In genomic region chr3:53655343-53655742, GRCm38 (mm10) we compare ENCODE assay signal across 10 mouse cellular contexts. TPM values are rescaled to one million over a fixed set of nuclear protein-coding genes. Genes with fewer than 3 reads are reported as not detected.
DNase-seq lines count a peak whose midpoint lies in the region; ATAC-seq and TF ChIP-seq lines count a peak whose summit lies in the region.
"Had no signal": no experiment of that assay in that cellular context is flagged by ENCODE, and none has a peak within 500 bp of the region (broad histone marks: within the 10 kb centered on the region; RNA-seq: fewer than 3 reads in every experiment).

No protein-coding gene starts in this region.

- no peak for TF ChIP-seq POLR2A in heart, adult 2 months (IDR thresholded peaks at IDR 0.05; ENCODE audit: insufficient read depth, low read depth, low read length)

- no peak overlapping the region for H3K9ac ChIP-seq in heart, adult 2 months (ENCODE audit: low read depth, low read length)
- no peak overlapping the region for H3K9ac ChIP-seq in lung, embryonic 15.5 days
- no peak overlapping the region for H3K9ac ChIP-seq in forebrain, embryonic 15.5 days (replicated peaks)
- no peak overlapping the region for H3K9ac ChIP-seq in neural tube, embryonic 13.5 days
- no peak overlapping the region for H3K9ac ChIP-seq in liver, embryonic 11.5 days (ENCODE audit: low read depth, low read length)

- intact Hi-C loops in heart, adult 2 months (cut with DNase I): loop anchor here (5.0 kb wide), 1 partner anchor 128 kb away; no protein-coding TSS in a partner anchor

- TF ChIP-seq EP300 in heart, adult 2 months (IDR thresholded peaks at IDR 0.05; ENCODE audit: insufficient read depth, low read depth, low read length): no peak

- H3K4me3 ChIP-seq in heart, embryonic 10.5 days: peak overlapping the region; percentile 71
- no peak overlapping the region for H3K4me3 ChIP-seq in heart, adult 2 months
- peak overlapping the region; percentile 54; the same call in 1 of the 2 replicates for H3K4me3 ChIP-seq in lung, embryonic 15.5 days
- peak overlapping the region; percentile 46 for H3K4me3 ChIP-seq in forebrain, embryonic 15.5 days
- no peak overlapping the region for H3K4me3 ChIP-seq in neural tube, embryonic 13.5 days
- H3K4me3 ChIP-seq in liver, embryonic 11.5 days (ENCODE audit: low read depth, low read length): no peak overlapping the region

- no peak overlapping the region for H3K27ac ChIP-seq in heart, embryonic 10.5 days
- H3K27ac ChIP-seq in heart, adult 2 months: no peak overlapping the region
- no peak overlapping the region for H3K27ac ChIP-seq in lung, embryonic 15.5 days
- no peak overlapping the region for H3K27ac ChIP-seq in forebrain, embryonic 15.5 days (replicated peaks)
- H3K27ac ChIP-seq in neural tube, embryonic 13.5 days (replicated peaks): no peak overlapping the region
- no peak overlapping the region for H3K27ac ChIP-seq in liver, embryonic 11.5 days (ENCODE audit: low read depth, low read length)

- no peak for ATAC-seq in lung, embryonic 15.5 days (ENCODE audit: borderline replicate concordance, extremely low read depth, low FRiP score, low TSS enrichment)
- no peak for ATAC-seq in forebrain, embryonic 15.5 days (replicated peaks)
- ATAC-seq in neural tube, embryonic 13.5 days (ENCODE audit: low read depth): no peak
- ATAC-seq in liver, embryonic 11.5 days (replicated peaks; ENCODE audit: low FRiP score): no peak

- TF ChIP-seq CTCF in heart, adult 2 months (IDR thresholded peaks at IDR 0.05): no peak

- peak overlapping the region; percentile 90 for H3K4me2 ChIP-seq in lung, embryonic 15.5 days
- H3K4me2 ChIP-seq in forebrain, embryonic 15.5 days (replicated peaks): peak overlapping the region; percentile 99
- H3K4me2 ChIP-seq in neural tube, embryonic 13.5 days: peak overlapping the region; percentile 99
- no peak overlapping the region for H3K4me2 ChIP-seq in liver, embryonic 11.5 days

- peaks cover 5% of the 10 kb centered on the region for H3K9me3 ChIP-seq in heart, embryonic 10.5 days
- peaks cover 13% of the 10 kb centered on the region for H3K9me3 ChIP-seq in lung, embryonic 15.5 days
- no peaks in the 10 kb centered on the region for H3K9me3 ChIP-seq in forebrain, embryonic 15.5 days
- H3K9me3 ChIP-seq in neural tube, embryonic 13.5 days: peaks cover 14% of the 10 kb centered on the region; the same call in 1 of the 2 replicates
- H3K9me3 ChIP-seq in liver, embryonic 11.5 days (ENCODE audit: control insufficient read depth, low read length): peaks cover 10% of the 10 kb centered on the region; the same call in 1 of the 2 replicates

- H3K4me1 ChIP-seq in heart, embryonic 10.5 days: peaks cover 28% of the 10 kb centered on the region
- H3K4me1 ChIP-seq in heart, adult 2 months (ENCODE audit: control insufficient read depth, insufficient read depth, low read length): no peaks in the 10 kb centered on the region; the same call in 1 of the 2 replicates
- H3K4me1 ChIP-seq in lung, embryonic 15.5 days: peaks cover 16% of the 10 kb centered on the region
- peaks cover 28% of the 10 kb centered on the region for H3K4me1 ChIP-seq in forebrain, embryonic 15.5 days
- peaks cover 28% of the 10 kb centered on the region for H3K4me1 ChIP-seq in neural tube, embryonic 13.5 days (replicated peaks)
- H3K4me1 ChIP-seq in liver, embryonic 11.5 days (replicated peaks; ENCODE audit: control insufficient read depth, insufficient read depth, low read length): no peaks in the 10 kb centered on the region

- DNase-seq in heart, embryonic 10.5 days (ENCODE audit: low spot score): no peak
- no peak for DNase-seq in heart, adult 2 months
- DNase-seq in lung, postnatal 4 days: no peak
- DNase-seq in ovary, postnatal 14 days (ENCODE audit: low spot score): no peak
- no peak for DNase-seq in liver, embryonic 11.5 days (ENCODE audit: low spot score)
- DNase-seq: lung, postnatal 10 days had no signal

- peaks cover 19% of the 10 kb centered on the region for H3K27me3 ChIP-seq in heart, embryonic 10.5 days (ENCODE audit: insufficient read depth, poor library complexity, severe bottlenecking)
- H3K27me3 ChIP-seq in heart, adult 2 months (ENCODE audit: control insufficient read depth, insufficient read depth, low read length): 0 out of 2 replicates have a peak, but pooled peaks cover 1% of the 10 kb centered on the region
- H3K27me3 ChIP-seq in lung, embryonic 15.5 days: peaks cover 23% of the 10 kb centered on the region
- H3K27me3 ChIP-seq in forebrain, embryonic 15.5 days: peaks cover 15% of the 10 kb centered on the region
- H3K27me3 ChIP-seq in neural tube, embryonic 13.5 days: peaks cover 44% of the 10 kb centered on the region
- peaks cover 38% of the 10 kb centered on the region for H3K27me3 ChIP-seq in liver, embryonic 11.5 days (replicated peaks; ENCODE audit: control insufficient read depth, insufficient read depth, low read length)

- H3K36me3 ChIP-seq in heart, embryonic 10.5 days: peaks cover 38% of the 10 kb centered on the region
- no peaks in the 10 kb centered on the region for H3K36me3 ChIP-seq in heart, adult 2 months (ENCODE audit: control insufficient read depth, insufficient read depth, low read length)
- peaks cover 35% of the 10 kb centered on the region for H3K36me3 ChIP-seq in lung, embryonic 15.5 days
- no peaks in the 10 kb centered on the region for H3K36me3 ChIP-seq in forebrain, embryonic 15.5 days
- H3K36me3 ChIP-seq in neural tube, embryonic 13.5 days: peaks cover 6% of the 10 kb centered on the region; the same call in 1 of the 2 replicates
- H3K36me3 ChIP-seq in liver, embryonic 11.5 days (ENCODE audit: control insufficient read depth, insufficient read depth, low read length): peaks cover 6% of the 10 kb centered on the region; the same call in 1 of the 2 replicates

- 72% methylated on average over 13 of the region's 13 CpGs for WGBS in heart, embryonic 10.5 days
- 71% methylated on average over 13 of the region's 13 CpGs for WGBS in heart, adult 2 months
- WGBS in lung, embryonic 15.5 days: 78% methylated on average over 13 of the region's 13 CpGs
- WGBS in forebrain, embryonic 15.5 days: 89% methylated on average over 13 of the region's 13 CpGs
- WGBS in neural tube, embryonic 13.5 days: 90% methylated on average over 13 of the region's 13 CpGs
- WGBS in liver, embryonic 11.5 days: 74% methylated on average over 13 of the region's 13 CpGs

- H3K79me2 ChIP-seq in heart, adult 2 months (replicated peaks; ENCODE audit: control insufficient read depth, insufficient read depth, low read length): no peaks in the 10 kb centered on the region

RNA-seq across cellular contexts. Expression of gene Frem2, which starts 1.8 kb away (rescaled TPM):
- 3.8 and 5.9 TPM in 2 replicates for polyA plus RNA-seq in heart, embryonic 10.5 days (2016; fragmentation: Nextera tagmentation; extraction: Ambion mirVana)
- total RNA-seq in heart, adult 2 months (2021): 1 to 10 TPM; 3.5 to 6.7 TPM
- 5.3 and 6.2 TPM in 2 replicates for polyA plus RNA-seq in heart, adult 2 months (2012; rRNA removed)
- polyA plus RNA-seq in lung, embryonic 15.5 days (2015; fragmentation: Nextera tagmentation; extraction: Ambion mirVana): 10.5 and 10.6 TPM in 2 replicates
- 1.1 TPM in 2 replicates for polyA plus RNA-seq in forebrain, embryonic 15.5 days (2015; fragmentation: Nextera tagmentation; extraction: Ambion mirVana)
- 1.4 and 1.5 TPM in 2 replicates for polyA plus RNA-seq in neural tube, embryonic 13.5 days (2015; fragmentation: Nextera tagmentation; extraction: Ambion mirVana)
- polyA plus RNA-seq in liver, embryonic 11.5 days (2014; fragmentation: Nextera tagmentation; extraction: Ambion mirVana): 2.7 and 3.6 TPM in 2 replicates
- total RNA-seq: common myeloid progenitor, adult 5-6 weeks had no signal

Comparison
In these comparisons a context has a peak if more than half of its experiments do, and no peak if none do; other contexts are left out.
1. H3K4me3 ChIP-seq: peak in heart, embryonic 10.5 days (single experiment), lung, embryonic 15.5 days (single experiment) and forebrain, embryonic 15.5 days (single experiment); none in heart, adult 2 months (single experiment), neural tube, embryonic 13.5 days (single experiment) and liver, embryonic 11.5 days (single experiment).